Mouse (Mus musculus) stomach, embryonic 15.5 days (tissue): ENCODE measurements around the gene Ehbp1. TPM values are rescaled to one million over a fixed set of nuclear protein-coding genes. Genes with fewer than 3 reads are reported as not detected.

ENCODE experiments used
- ATAC-seq: fragments of 200-750 bp; cut with Nextera tagmentation; 2 replicates; pipeline ENCODE4 v1.8.0; 2017; ENCODE audit warnings: low read depth, moderate number of reproducible peaks, moderate TSS enrichment; ENCODE audit not compliant: insufficient read depth, low FRiP score
- H3K27ac ChIP-seq: fragments of 300-500 bp; sonication (generic); 2 replicates; pipeline ENCODE4 v1.5.1; 2015; ENCODE audit warnings: mild to moderate bottlenecking, inconsistent platforms
- H3K27me3 ChIP-seq: fragments of 300-500 bp; sonication (generic); replicated peaks from 2 replicates; pipeline ENCODE4 v1.6.1; 2015; ENCODE audit warnings: inconsistent platforms
- H3K36me3 ChIP-seq: fragments of 300-500 bp; sonication (generic); 2 replicates; pipeline ENCODE4 v1.6.1; 2015; ENCODE audit warnings: inconsistent platforms
- H3K4me1 ChIP-seq: fragments of 300-500 bp; sonication (generic); 2 replicates; pipeline ENCODE4 v1.6.1; 2015; ENCODE audit warnings: inconsistent platforms
- H3K4me2 ChIP-seq: fragments of 300-500 bp; sonication (generic); 2 replicates; pipeline ENCODE4 v1.6.1; 2015; ENCODE audit warnings: mild to moderate bottlenecking, inconsistent platforms
- H3K4me3 ChIP-seq: fragments of 300-500 bp; sonication (generic); replicated peaks from 2 replicates; pipeline ENCODE4 v1.5.1; 2015; ENCODE audit warnings: inconsistent platforms
- H3K9ac ChIP-seq: fragments of 300-500 bp; sonication (generic); 2 replicates; pipeline ENCODE4 v1.6.1; 2015; ENCODE audit warnings: inconsistent platforms
- H3K9me3 ChIP-seq: fragments of 300-500 bp; sonication (generic); 2 replicates; pipeline ENCODE4 v1.6.1; 2016; ENCODE audit warnings: inconsistent platforms
- WGBS: fragments of 180-500 bp; shearing (Covaris S2); methylation state at CpG from one replicate; pipeline ENCODE4 v1.1.7; 2015; 5-methylcytosine and 5-hydroxymethylcytosine counted together
- polyA plus RNA-seq: library from polyadenylated mRNA; unstranded; fragments of >200 nt; fragmentation: Nextera tagmentation; extraction: Ambion mirVana; gene quantifications from 2 replicates; pipeline ENCODE4 v1.2.1, GENCODE M21; 2015

Ehbp1 gene
- polyA plus RNA-seq, 1 experiment from 2014 or later: 12.4 TPM

DNA sequence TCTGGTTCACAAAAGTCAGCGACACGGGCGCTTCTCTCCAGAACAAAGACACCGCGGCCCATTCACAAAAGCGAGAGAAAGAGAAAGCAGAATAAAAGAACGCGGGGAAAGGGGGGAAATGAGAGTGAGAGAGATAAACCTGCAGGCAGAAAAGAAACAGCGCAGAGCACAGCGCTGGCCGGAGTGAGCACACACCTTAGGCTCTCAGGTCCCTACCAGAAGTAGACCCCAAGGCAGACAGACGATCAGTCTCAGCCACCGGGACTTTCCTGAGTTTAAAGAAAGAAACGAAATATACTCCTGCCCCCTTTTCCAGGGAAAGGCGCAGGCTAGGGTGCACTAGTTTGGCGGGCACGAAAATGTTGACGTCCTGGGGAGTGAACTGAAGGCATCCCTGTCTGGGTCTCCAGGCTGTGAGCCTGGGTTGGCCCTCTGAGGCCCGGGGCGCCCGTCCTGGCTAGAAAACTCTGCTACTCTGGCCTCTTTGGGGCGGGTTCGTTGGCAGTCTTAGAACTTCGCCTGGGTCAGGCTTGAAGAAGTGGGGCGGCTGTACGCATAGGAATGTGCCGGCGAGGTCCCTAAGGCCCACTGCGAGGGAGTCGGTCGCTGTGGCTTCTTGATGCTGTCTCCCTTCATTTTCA, 338.6 kb downstream of the Ehbp1 start:
- H3K4me1 ChIP-seq: peaks cover 29% of the 10 kb centered on the region
- peak overlapping the region; percentile 7; the same call in 1 of the 2 replicates for H3K4me3 ChIP-seq
- no peaks in the 10 kb centered on the region for H3K9me3 ChIP-seq
- no peak overlapping the region for H3K9ac ChIP-seq
- no peaks in the 10 kb centered on the region for H3K36me3 ChIP-seq
- 0 out of 2 replicates have a peak overlapping the region, but pooled peaks have one; percentile 6 for H3K4me2 ChIP-seq
- no peak overlapping the region for H3K27ac ChIP-seq
- peaks cover 81% of the 10 kb centered on the region for H3K27me3 ChIP-seq
- WGBS: 4% methylated on average over 31 of the region's 31 CpGs
- no peak for ATAC-seq

DNA sequence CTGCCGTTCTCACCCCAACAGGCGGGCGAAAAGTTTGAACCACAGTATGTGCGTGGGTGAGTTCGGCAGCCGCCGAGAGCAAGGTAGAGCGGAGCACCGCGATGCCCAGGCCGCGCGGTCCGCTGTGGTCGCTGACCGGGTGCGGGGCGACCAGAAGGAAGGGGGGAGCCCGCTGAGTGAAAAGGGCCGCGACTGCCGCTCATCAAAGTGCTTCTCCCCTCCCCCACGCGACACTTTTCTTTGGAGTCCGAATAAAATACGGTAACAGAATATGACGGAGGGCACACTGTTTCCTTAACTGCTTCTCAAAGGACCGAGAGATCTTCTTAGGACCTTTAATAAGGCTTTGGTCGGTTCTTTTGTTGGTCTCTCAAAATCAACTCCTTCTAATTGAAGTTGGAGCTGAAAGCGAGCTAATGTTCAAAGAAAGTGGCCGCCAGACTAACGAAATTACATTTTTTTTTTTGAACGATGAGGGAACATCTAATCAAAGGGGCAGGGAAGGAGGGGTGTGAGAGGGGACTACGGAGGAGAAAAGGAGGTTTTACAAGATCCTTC, 339.2 kb downstream of the Ehbp1 start, which contains the start of gene Otx1:
TSS of gene Otx1 (minus strand) at position 115 of the 558 bp plus-strand sequence.
- Histone ChIP-seq H3K4me1 (peaks cover 30% of the 10 kb centered on the region), H3K4me2 (peak within 1 kb of the TSS; percentile 93), H3K9ac (no peak within 1 kb of the TSS), H3K27ac (no peak within 1 kb of the TSS), H3K36me3 (no peaks in the 10 kb centered on the region), H3K4me3 (peak within 1 kb of the TSS; percentile 50), H3K9me3 (no peaks in the 10 kb centered on the region), H3K27me3 (peaks cover 81% of the 10 kb centered on the region)
- 2% methylated on average over 33 of the region's 34 CpGs for WGBS
- no peak for ATAC-seq

DNA sequence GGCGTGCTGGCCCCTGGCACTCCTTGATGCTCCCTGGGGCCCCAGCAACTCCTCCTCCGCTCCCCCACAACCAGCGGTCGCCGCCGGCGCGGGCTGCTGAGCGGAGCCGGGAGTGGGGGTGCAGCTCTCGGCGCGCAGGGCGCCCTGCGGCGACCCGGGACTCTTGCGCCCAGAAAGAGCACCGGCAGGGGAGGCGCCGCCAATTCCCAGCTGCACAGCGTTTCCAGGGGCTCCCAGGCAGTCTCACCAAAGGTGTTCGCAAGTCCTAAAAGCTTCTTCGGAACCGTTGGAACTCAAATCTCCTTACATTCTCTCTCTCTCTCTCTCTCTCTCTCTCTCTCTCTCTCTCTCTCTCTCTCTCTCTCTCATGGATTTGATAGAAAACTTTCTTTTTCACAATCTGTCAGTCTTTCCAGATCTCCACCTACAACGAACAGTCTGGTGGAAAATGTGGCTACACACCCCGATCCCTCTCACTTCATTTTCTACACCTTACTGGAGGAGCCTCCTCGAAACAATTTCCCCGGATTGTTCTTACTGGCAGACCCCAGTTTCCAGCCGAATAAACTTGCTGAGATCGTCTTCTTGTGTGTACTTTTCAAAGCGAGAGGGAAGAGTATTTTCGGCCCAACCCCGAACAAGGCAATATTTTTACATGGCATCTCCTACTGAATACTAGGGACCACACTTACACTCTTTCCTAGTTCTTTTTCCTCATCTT, 339.9 kb downstream of the Ehbp1 start:
- no peak for ATAC-seq
- Histone ChIP-seq H3K4me3 (peak overlapping the region; percentile 50), H3K4me2 (peak overlapping the region; percentile 93), H3K27me3 (peaks cover 81% of the 10 kb centered on the region), H3K36me3 (no peaks in the 10 kb centered on the region), H3K9ac (no peak overlapping the region), H3K27ac (no peak overlapping the region), H3K9me3 (no peaks in the 10 kb centered on the region), H3K4me1 (peaks cover 32% of the 10 kb centered on the region)
- WGBS: under 1% methylated on average over 34 of the region's 34 CpGs

DNA sequence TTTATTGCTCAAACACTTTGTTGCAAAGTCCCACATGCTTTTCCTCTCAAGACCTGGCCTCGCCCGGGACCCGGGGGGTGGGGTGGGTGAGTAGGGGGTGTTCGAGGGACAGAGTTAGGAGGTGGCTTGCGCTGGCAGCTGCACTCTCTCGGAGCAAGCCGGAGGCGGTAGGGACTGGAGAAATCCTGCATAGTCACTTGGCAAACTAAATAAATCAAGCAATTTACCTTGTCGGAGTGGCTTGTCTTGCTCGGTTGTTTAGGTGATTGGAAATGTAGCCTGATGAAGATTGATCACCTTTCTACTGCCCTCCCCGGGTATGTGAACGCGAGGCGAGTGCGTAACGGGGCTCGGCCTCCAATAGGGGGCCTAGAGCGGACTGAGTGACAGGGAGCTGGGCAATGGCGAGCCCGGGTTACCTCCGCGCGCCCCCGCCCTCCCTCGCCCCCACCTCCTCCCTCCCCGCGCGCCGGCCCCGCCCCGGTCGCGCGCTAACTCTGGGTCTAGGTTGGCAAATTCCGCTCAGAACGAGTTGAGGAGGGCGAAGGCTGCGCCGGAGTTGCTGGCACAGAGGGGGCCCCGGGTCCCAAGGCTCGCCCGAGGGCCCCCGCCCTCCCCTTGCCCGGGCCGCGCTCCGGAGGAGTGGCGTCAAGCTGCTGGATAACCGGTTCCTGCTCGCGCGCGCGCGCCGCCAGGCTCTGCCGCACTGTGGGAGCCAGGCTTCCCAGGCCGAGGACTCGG, 340.6 kb downstream of the Ehbp1 start:
- no peak overlapping the region for H3K27ac ChIP-seq
- peaks cover 38% of the 10 kb centered on the region for H3K4me1 ChIP-seq
- H3K4me3 ChIP-seq: peak overlapping the region; percentile 50
- no peaks in the 10 kb centered on the region for H3K36me3 ChIP-seq
- no peaks in the 10 kb centered on the region for H3K9me3 ChIP-seq
- H3K27me3 ChIP-seq: peaks cover 81% of the 10 kb centered on the region
- peak; percentile 81 for ATAC-seq
- no peak overlapping the region for H3K9ac ChIP-seq
- peak overlapping the region; percentile 93 for H3K4me2 ChIP-seq
- under 1% methylated on average over 59 of the region's 59 CpGs for WGBS

DNA sequence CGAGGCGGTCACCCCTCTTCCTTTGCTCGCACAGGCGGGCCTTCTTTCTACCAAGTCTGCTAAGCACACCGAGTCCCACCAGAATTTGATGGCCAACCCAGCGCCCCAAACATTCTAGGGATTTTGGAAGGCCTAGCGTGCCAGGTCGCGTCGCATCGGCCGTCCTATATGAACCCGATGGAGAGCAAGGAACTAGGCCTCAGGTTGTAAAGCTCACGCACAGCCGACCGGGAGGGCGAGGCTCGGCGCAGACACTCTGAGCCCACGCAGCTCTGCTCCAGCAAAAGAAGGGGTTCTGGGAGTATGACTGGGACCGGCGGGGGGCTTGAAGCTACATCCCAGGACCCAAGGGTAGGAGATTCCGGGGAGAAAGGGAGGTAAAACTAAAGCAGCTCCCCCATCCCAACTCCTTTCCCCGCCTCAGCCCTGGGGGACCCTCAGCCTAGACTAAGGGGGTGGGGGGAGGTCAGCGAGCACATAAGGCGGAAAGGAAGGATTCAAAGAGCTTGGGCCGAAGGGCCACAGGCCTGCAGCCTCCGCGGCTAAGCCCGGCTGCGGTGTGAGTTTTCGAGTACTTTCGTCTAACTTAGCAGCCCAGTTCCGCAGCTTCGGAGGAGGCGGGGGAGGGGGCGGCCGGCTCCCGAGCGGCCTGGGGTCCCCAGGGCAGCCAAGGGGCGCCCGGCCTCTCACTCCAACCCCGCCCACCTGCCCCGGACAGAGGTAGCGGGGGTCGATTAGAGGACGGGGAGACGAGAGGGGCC, 341.6 kb downstream of the Ehbp1 start:
- ATAC-seq: no peak
- H3K9me3 ChIP-seq: no peaks in the 10 kb centered on the region
- peaks cover 82% of the 10 kb centered on the region for H3K27me3 ChIP-seq
- peak overlapping the region; percentile 50 for H3K4me3 ChIP-seq
- H3K27ac ChIP-seq: no peak overlapping the region
- H3K4me2 ChIP-seq: peak overlapping the region; percentile 93
- WGBS: 11% methylated on average over 46 of the region's 48 CpGs
- H3K9ac ChIP-seq: no peak overlapping the region
- peaks cover 43% of the 10 kb centered on the region for H3K4me1 ChIP-seq
- no peaks in the 10 kb centered on the region for H3K36me3 ChIP-seq

DNA sequence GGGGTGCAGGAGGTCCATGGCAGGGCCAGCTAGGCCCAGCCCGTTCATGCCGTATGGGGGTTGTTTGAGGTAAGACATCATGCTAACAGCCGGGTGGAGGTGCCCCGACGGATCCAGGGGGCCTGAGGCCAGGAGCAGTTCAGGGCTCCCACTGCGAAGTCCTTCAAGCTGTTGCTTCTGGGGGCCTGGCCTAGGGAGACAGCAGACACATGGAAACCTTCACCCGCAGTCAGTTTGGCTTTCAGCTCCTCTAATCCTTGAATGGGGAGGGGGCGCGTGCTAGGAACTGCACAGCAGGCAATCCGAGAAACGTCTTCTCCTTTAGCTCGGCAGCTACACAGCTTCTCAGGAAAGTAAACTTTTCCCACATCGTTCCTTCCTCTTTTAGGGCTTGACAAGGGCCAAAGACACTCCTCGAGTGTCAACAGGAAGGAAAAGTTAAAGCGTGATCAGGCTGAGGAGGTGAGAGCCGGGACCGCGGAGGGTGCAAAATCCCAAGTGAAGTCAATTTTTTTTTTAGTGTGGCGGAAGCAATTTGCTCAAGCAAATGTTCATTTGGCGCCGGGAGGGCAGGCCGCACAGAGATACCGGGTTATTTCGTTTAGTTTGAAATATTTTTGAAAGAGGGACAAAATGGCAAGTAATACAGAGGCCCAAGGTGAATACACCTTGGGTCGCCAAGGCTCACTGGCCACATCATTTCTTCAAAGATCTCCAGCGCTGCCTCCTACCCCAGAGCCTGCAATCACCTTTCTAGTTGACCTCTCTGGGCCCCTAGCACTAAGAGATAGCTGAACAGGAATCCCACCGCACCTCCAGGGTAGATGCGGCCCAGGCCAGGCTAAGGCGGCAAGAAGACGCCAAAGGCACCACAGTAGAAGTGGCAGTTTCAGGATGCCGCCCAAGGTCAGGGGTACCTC, 342.4 kb downstream of the Ehbp1 start:
- WGBS: 17% methylated on average over 31 of the region's 31 CpGs
- ATAC-seq: no peak
- Histone ChIP-seq H3K4me3 (no peak overlapping the region), H3K4me2 (no peak overlapping the region), H3K36me3 (no peaks in the 10 kb centered on the region), H3K9me3 (no peaks in the 10 kb centered on the region), H3K9ac (no peak overlapping the region), H3K27ac (no peak overlapping the region), H3K27me3 (peaks cover 83% of the 10 kb centered on the region), H3K4me1 (peaks cover 41% of the 10 kb centered on the region)

DNA sequence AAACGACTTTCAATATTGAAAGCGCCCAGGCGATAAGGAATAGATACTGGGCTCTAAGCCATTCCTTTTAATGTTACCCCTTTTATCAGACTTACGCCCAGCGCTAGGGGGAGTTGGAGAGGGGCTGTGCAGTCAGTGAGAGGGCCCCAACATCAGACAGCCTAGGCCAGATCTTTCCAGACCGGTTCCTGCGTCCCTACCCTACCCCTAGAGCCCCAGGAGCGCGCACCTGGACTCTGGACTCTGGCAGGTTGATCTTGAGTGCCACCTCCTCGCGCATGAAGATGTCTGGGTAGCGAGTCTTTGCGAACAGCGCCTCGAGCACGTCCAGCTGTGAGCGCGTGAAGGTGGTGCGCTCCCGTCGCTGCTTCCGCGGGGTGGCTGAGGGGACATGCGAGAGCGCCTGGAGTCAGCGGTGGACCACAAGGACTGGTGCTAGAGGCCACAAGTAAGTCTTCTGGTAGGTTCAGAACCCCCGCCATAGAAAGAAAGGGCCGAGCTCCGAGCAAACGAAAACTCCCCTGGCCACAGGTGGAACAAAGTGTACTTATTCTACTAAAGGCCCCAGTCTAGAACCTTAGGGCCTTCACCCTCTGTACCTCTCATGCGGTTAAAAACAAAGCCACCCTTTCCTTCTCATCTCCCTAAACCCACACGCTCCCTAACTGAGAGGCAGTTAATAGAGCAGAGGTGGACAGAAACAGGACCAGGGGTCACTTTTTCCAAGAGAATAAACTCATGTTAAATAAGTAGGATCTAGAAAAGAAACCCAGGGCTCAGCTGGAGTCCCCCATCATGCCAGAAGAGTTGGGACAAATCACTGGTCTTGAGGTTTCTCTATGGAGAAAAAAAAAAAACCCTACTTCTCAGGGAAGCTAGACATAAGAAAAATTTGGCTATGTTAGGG, 343.7 kb downstream of the Ehbp1 start:
- H3K4me3 ChIP-seq: no peak overlapping the region
- H3K9ac ChIP-seq: no peak overlapping the region
- H3K27me3 ChIP-seq: peaks cover 86% of the 10 kb centered on the region
- ATAC-seq: no peak
- 8% methylated on average over 32 of the region's 32 CpGs for WGBS
- peaks cover 39% of the 10 kb centered on the region for H3K4me1 ChIP-seq
- H3K27ac ChIP-seq: no peak overlapping the region
- H3K4me2 ChIP-seq: no peak overlapping the region
- no peaks in the 10 kb centered on the region for H3K9me3 ChIP-seq
- H3K36me3 ChIP-seq: no peaks in the 10 kb centered on the region

DNA sequence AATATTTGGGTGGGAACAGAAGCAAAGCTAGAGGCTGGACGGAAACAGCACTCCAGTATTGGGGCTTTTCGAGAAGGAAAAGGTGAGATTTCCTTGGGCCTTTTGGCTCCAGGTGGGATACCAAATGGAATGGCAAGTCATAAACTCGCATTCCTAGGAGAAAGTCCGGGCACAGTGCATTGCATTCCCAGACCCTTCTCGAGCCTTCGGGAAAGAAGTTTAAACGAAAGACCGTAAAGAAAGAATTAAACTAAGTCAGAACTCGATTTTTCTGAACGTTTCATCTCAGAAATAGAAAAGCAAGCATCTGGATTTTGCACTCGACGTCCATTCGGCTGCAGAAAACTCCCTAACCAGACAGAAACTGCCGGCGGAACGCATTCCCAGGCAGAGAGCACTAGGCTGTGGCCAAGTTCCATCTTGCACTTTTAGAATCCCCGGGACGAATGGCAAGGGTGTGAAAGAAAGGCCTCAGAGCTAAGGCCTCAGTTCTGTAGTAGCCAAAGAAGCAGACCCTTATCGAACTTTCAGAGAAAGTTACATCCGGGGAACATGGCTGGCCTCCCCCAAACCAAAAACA, 344.4 kb downstream of the Ehbp1 start:
- Histone ChIP-seq H3K9ac (no peak overlapping the region), H3K27me3 (peaks cover 94% of the 10 kb centered on the region), H3K4me3 (no peak overlapping the region), H3K9me3 (no peaks in the 10 kb centered on the region), H3K4me2 (no peak overlapping the region), H3K27ac (no peak overlapping the region), H3K36me3 (no peaks in the 10 kb centered on the region), H3K4me1 (peaks cover 42% of the 10 kb centered on the region)
- WGBS: 3% methylated on average over 20 of the region's 20 CpGs
- no peak for ATAC-seq

DNA sequence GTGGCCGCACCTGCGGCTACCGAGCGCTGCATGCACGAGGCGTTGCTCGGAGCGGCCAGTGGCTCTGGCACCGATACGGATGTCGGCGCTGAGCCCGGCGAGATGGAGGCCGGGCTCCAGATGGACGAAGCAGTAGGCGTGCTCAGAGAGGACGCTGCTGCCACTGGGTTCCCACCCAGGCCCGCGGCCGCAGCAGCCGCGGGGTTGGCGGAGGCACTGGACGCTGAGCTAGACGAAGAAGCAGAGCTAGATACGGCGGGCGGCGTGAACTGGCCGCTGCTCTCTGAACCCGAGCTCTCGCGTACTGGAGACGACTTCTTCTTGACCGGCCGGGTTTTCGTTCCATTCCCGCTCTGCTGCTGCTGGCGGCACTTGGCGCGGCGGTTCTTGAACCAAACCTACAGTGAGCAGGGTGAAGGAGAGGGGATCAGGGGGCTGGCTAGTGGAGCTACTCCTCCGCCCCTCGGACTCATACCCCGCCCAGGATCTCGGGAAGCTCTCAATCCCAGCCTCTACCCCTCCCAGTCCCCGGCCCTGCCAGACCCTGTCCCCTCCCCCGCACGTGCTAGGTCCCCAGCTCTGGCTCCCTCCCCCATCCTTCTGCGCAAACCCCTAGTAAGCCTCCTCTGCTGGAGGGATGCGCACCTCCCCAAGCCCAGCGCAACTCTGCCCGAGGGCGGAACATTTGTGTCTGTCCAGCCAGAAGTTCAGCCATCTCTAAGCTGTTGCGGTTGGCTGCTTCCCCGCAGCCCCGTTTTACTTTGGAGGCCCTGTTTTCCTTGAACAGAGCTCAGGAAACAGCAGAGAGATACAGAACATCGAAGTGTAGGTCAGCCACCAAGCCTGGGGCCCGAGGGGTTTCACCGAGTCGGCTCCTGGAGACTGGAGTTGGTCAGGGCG, 345.2 kb downstream of the Ehbp1 start:
- peaks cover 40% of the 10 kb centered on the region for H3K4me1 ChIP-seq
- H3K9me3 ChIP-seq: no peaks in the 10 kb centered on the region
- peaks cover 92% of the 10 kb centered on the region for H3K27me3 ChIP-seq
- no peaks in the 10 kb centered on the region for H3K36me3 ChIP-seq
- ATAC-seq: no peak
- no peak overlapping the region for H3K9ac ChIP-seq
- H3K4me3 ChIP-seq: peak overlapping the region; percentile 29
- no peak overlapping the region for H3K27ac ChIP-seq
- WGBS: under 1% methylated on average over 63 of the region's 63 CpGs
- peak overlapping the region; percentile 47 for H3K4me2 ChIP-seq
